In the genomic region with DNA sequence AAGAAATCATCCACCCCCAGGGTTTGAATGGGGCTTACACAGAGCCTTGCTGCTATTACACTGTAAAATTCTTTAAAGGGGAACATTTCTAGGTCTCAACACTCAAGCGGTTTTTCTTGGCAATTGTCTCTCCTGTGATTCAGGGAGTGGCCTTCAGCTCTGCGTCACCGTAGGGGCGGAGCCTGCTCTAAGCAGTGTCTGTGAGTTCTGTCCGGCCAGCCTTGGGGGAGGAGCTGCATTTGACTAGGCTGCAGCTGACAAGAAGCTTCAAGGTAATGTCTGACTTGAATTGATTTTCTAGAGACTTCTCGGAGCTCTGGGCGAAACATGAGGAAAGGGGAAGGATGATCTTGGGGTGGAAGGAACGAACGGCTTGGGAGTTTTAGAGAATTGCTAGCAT, we compare ENCODE assay signal across 10 mouse cellular contexts. TPM values are rescaled to one million over a fixed set of nuclear protein-coding genes. Genes with fewer than 3 reads are reported as not detected.
A peak's percentile ranks its signal among the peaks of the same experiment; 100 is the strongest.
DNase-seq lines count a peak whose midpoint lies in the region; ATAC-seq and TF ChIP-seq lines count a peak whose summit lies in the region.
"Had no signal": no experiment of that assay in that cellular context is flagged by ENCODE, and none has a peak within 500 bp of the region (broad histone marks: within the 10 kb centered on the region; RNA-seq: fewer than 3 reads in every experiment).

No protein-coding gene starts in this region.

- H3K9me3 ChIP-seq in embryonic facial prominence, embryonic 12.5 days: no peaks in the 10 kb centered on the region
- no peaks in the 10 kb centered on the region for H3K9me3 ChIP-seq in heart, embryonic 10.5 days
- H3K9me3 ChIP-seq: G1E had no signal

- TF ChIP-seq CTCF in olfactory bulb, adult 2 months (IDR thresholded peaks at IDR 0.05; ENCODE audit: insufficient read depth, low read depth, low read length): no peak

- no peak for TF ChIP-seq POLR2A in olfactory bulb, adult 2 months (IDR thresholded peaks at IDR 0.05; ENCODE audit: insufficient read depth, low read depth, low read length)

- peak overlapping the region; percentile 22; the same call in 1 of the 2 replicates for H3K4me2 ChIP-seq in embryonic facial prominence, embryonic 12.5 days (replicated peaks)

- peaks cover 10% of the 10 kb centered on the region for H3K36me3 ChIP-seq in embryonic facial prominence, embryonic 12.5 days
- H3K36me3 ChIP-seq in heart, embryonic 10.5 days: peaks cover 29% of the 10 kb centered on the region
- H3K36me3 ChIP-seq: G1E had no signal

- no peak overlapping the region for H3K4me3 ChIP-seq in embryonic facial prominence, embryonic 12.5 days
- H3K4me3 ChIP-seq in heart, embryonic 10.5 days: no peak overlapping the region
- peak overlapping the region; percentile 18 for H3K4me3 ChIP-seq in olfactory bulb, adult 2 months (ENCODE audit: insufficient read depth, low read depth, low read length)

- no peak overlapping the region for H3K9ac ChIP-seq in embryonic facial prominence, embryonic 12.5 days

- 0 out of 2 replicates have a peak, but pooled peaks have one; percentile 72 for ATAC-seq in embryonic facial prominence, embryonic 12.5 days (ENCODE audit: insufficient number of reproducible peaks, insufficient read depth, low FRiP score, low TSS enrichment)

- 27% methylated on average over 9 of the region's 9 CpGs for WGBS in embryonic facial prominence, embryonic 12.5 days
- WGBS in heart, embryonic 10.5 days: 40% methylated on average over 9 of the region's 9 CpGs
- WGBS in olfactory bulb, adult 2 months: 32% methylated on average over 9 of the region's 9 CpGs

- no peaks in the 10 kb centered on the region for H3K27me3 ChIP-seq in embryonic facial prominence, embryonic 12.5 days
- H3K27me3 ChIP-seq in heart, embryonic 10.5 days (ENCODE audit: insufficient read depth, poor library complexity, severe bottlenecking): no peaks in the 10 kb centered on the region

- no peak overlapping the region for H3K27ac ChIP-seq in embryonic facial prominence, embryonic 12.5 days
- H3K27ac ChIP-seq in heart, embryonic 10.5 days: no peak overlapping the region
- no peak overlapping the region for H3K27ac ChIP-seq in olfactory bulb, adult 2 months (ENCODE audit: insufficient read depth, low read depth, low read length)

- peak; percentile 15 for DNase-seq in thymus, postnatal 0 days (ENCODE audit: low spot score)
- DNase-seq in thymus, postnatal 25 days: no peak
- DNase-seq in heart, embryonic 10.5 days (ENCODE audit: low spot score): peak; percentile 77
- DNase-seq in kidney, adult 8-10 months: peak; percentile 57 to 73
- DNase-seq in lung, adult 18-20 months: peak; percentile 52 to 71
- no peak for DNase-seq in B cell, adult 2 months

- H3K4me1 ChIP-seq in embryonic facial prominence, embryonic 12.5 days: no peaks in the 10 kb centered on the region
- no peaks in the 10 kb centered on the region for H3K4me1 ChIP-seq in heart, embryonic 10.5 days
- no peaks in the 10 kb centered on the region for H3K4me1 ChIP-seq in olfactory bulb, adult 2 months (ENCODE audit: control insufficient read depth, insufficient read depth, low read length)

RNA-seq across cellular contexts. Expression of gene Mum1l1, which starts 21.3 kb away (rescaled TPM):
- 2.5 and 3.1 TPM in 2 replicates for polyA plus RNA-seq in thymus, postnatal 0 days (2015; fragmentation: Nextera tagmentation; extraction: Ambion mirVana)
- polyA plus RNA-seq in embryonic facial prominence, embryonic 12.5 days (2016; fragmentation: Nextera tagmentation; extraction: Ambion mirVana): 28.8 and 29.8 TPM in 2 replicates
- polyA plus RNA-seq in heart, embryonic 10.5 days (2016; fragmentation: Nextera tagmentation; extraction: Ambion mirVana): 40.2 and 40.5 TPM in 2 replicates
- polyA plus RNA-seq in olfactory bulb, adult 2 months (2012; ENCODE audit: insufficient read depth, insufficient read length, low replicate concordance, missing spikeins): not detected in 2 replicates
- polyA plus RNA-seq: G1E had no signal

RNA-seq across cellular contexts. Expression of gene 4933428M09Rik, which starts 52.1 kb away (rescaled TPM):
- polyA plus RNA-seq in thymus, postnatal 0 days (2015; fragmentation: Nextera tagmentation; extraction: Ambion mirVana): not detected in 2 replicates
- polyA plus RNA-seq in embryonic facial prominence, embryonic 12.5 days (2016; fragmentation: Nextera tagmentation; extraction: Ambion mirVana): not detected in 2 replicates
- not detected in 2 replicates for polyA plus RNA-seq in heart, embryonic 10.5 days (2016; fragmentation: Nextera tagmentation; extraction: Ambion mirVana)
- not detected in 2 replicates for polyA plus RNA-seq in olfactory bulb, adult 2 months (2012; ENCODE audit: insufficient read depth, insufficient read length, low replicate concordance, missing spikeins)
- polyA plus RNA-seq: G1E; large intestine, adult 2 months had no signal

Comparison
In these comparisons a context has a peak if more than half of its experiments do, and no peak if none do; other contexts are left out.
1. DNase-seq: peak in thymus, postnatal 0 days (single experiment), heart, embryonic 10.5 days (single experiment), kidney, adult 8-10 months (2 of 2) and lung, adult 18-20 months (2 of 2); none in thymus, postnatal 25 days (single experiment) and B cell, adult 2 months (0 of 2).